27 mouse cellular contexts compared by ENCODE assay signal in the genomic region with DNA sequence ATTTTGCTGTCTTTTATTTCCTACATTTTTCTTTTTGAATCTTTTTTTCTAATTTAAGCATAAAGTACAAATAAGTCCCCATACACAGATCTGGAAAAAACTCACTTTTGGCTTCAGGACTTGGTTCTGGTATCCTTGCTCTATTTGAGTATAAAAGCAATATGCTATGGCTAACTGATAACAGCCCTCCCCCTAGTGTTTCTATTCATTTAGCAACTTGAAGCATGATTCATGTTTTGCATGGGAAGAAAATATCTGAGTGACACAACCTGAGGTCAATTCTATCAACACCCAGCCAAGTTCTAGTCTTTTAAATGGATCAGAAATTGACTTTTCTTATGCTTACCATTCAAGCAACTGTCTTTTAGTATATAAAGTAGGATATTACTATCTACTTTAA.
DNase-seq lines count a peak whose midpoint lies in the region; ATAC-seq and TF ChIP-seq lines count a peak whose summit lies in the region.
"Had no signal": no experiment of that assay in that cellular context is flagged by ENCODE, and none has a peak within 500 bp of the region (broad histone marks: within the 10 kb centered on the region; RNA-seq: fewer than 3 reads in every experiment).

No protein-coding gene starts in this region.

- ATAC-seq in heart, postnatal 0 days (ENCODE audit: insufficient read depth, low read depth): no peak
- ATAC-seq in lung, embryonic 14.5 days (ENCODE audit: insufficient read depth): no peak
- ATAC-seq in kidney, embryonic 14.5 days (ENCODE audit: low FRiP score, low TSS enrichment): no peak
- ATAC-seq: forebrain, embryonic 13.5 days; intestine, embryonic 15.5 days; midbrain, embryonic 13.5 days had no signal

- H3K27me3 ChIP-seq in heart, postnatal 0 days (ENCODE audit: control insufficient read depth, insufficient read depth, low read length): no peaks in the 10 kb centered on the region
- H3K27me3 ChIP-seq in lung, embryonic 14.5 days (ENCODE audit: insufficient read depth, low read length): no peaks in the 10 kb centered on the region
- H3K27me3 ChIP-seq in thymus, adult 2 months (ENCODE audit: control insufficient read depth, insufficient read depth, low read length): no peaks in the 10 kb centered on the region
- H3K27me3 ChIP-seq in kidney, embryonic 14.5 days (ENCODE audit: control insufficient read depth, insufficient read depth, low read length): no peaks in the 10 kb centered on the region
- H3K27me3 ChIP-seq: embryonic facial prominence, embryonic 12.5 days; forebrain, embryonic 13.5 days; heart, embryonic 13.5 days; hindbrain, embryonic 13.5 days; intestine, embryonic 15.5 days; megakaryocyte, embryonic 14.5 days; midbrain, embryonic 13.5 days; neural tube, embryonic 12.5 days had no signal

- no peak overlapping the region for H3K27ac ChIP-seq in heart, postnatal 0 days (ENCODE audit: low read depth)
- no peak overlapping the region for H3K27ac ChIP-seq in lung, embryonic 14.5 days (ENCODE audit: low read depth)
- H3K27ac ChIP-seq in thymus, adult 2 months (ENCODE audit: control insufficient read depth, insufficient read depth, low read length): no peak overlapping the region
- H3K27ac ChIP-seq in kidney, embryonic 14.5 days (ENCODE audit: low read depth, low read length): no peak overlapping the region
- H3K27ac ChIP-seq: embryonic facial prominence, embryonic 12.5 days; forebrain, embryonic 13.5 days; heart, embryonic 13.5 days; hindbrain, embryonic 13.5 days; intestine, embryonic 15.5 days; limb, embryonic 10.5 days; midbrain, embryonic 13.5 days; neural tube, embryonic 12.5 days had no signal

- H3K9me3 ChIP-seq in heart, postnatal 0 days (replicated peaks; ENCODE audit: control insufficient read depth, low read length): no peaks in the 10 kb centered on the region
- no peaks in the 10 kb centered on the region for H3K9me3 ChIP-seq in lung, embryonic 14.5 days (ENCODE audit: low read depth, low read length)
- no peaks in the 10 kb centered on the region for H3K9me3 ChIP-seq in kidney, embryonic 14.5 days (ENCODE audit: control insufficient read depth, low read length)
- H3K9me3 ChIP-seq: embryonic facial prominence, embryonic 12.5 days; forebrain, embryonic 13.5 days; heart, embryonic 13.5 days; hindbrain, embryonic 13.5 days; intestine, embryonic 15.5 days; limb, embryonic 10.5 days; megakaryocyte, embryonic 14.5 days; midbrain, embryonic 13.5 days; neural tube, embryonic 12.5 days had no signal

- no peak for TF ChIP-seq POLR2A in thymus, adult 2 months (IDR thresholded peaks at IDR 0.05; ENCODE audit: control insufficient read depth, extremely low read depth, insufficient read depth, low read length, poor library complexity)

- DNase-seq in heart, postnatal 0 days (ENCODE audit: low spot score): no peak
- DNase-seq in heart, postnatal 4 days: no peak
- peak; percentile 14 for DNase-seq in lung, embryonic 14.5 days
- no peak for DNase-seq in lung, postnatal 4 days
- DNase-seq in Muller cell, postnatal 12 days (ENCODE audit: inconsistent ontology term): peak; percentile 24
- DNase-seq in thymus, adult 2 months: no peak
- DNase-seq: adrenal gland, postnatal 36 days; cerebellum, adult 11 months; cerebellum, postnatal 10 days; gastrocnemius, postnatal 10 days; kidney, postnatal 10 days; liver; retina, postnatal 1 day; right cerebral cortex, postnatal 25 days; spleen, adult 18-20 months; thymus, postnatal 14 days had no signal

- peaks cover 48% of the 10 kb centered on the region for H3K36me3 ChIP-seq in heart, postnatal 0 days (replicated peaks; ENCODE audit: control insufficient read depth, insufficient read depth, low read length)
- H3K36me3 ChIP-seq in lung, embryonic 14.5 days (ENCODE audit: insufficient read depth): peaks cover 50% of the 10 kb centered on the region
- H3K36me3 ChIP-seq in thymus, adult 2 months (ENCODE audit: control insufficient read depth, insufficient read depth, low read length): peaks cover under 1% of the 10 kb centered on the region; the same call in 1 of the 2 replicates
- peaks cover 25% of the 10 kb centered on the region for H3K36me3 ChIP-seq in kidney, embryonic 14.5 days (ENCODE audit: control insufficient read depth, insufficient read depth, low read length)
- H3K36me3 ChIP-seq: intestine, embryonic 15.5 days had no signal

- H3K4me1 ChIP-seq in heart, postnatal 0 days (ENCODE audit: control insufficient read depth, insufficient read depth): no peaks in the 10 kb centered on the region
- no peaks in the 10 kb centered on the region for H3K4me1 ChIP-seq in lung, embryonic 14.5 days (ENCODE audit: insufficient read depth)
- H3K4me1 ChIP-seq in thymus, adult 2 months (replicated peaks; ENCODE audit: control insufficient read depth, insufficient read depth, low read length): no peaks in the 10 kb centered on the region
- H3K4me1 ChIP-seq in kidney, embryonic 14.5 days (ENCODE audit: control insufficient read depth, insufficient read depth, low read length): no peaks in the 10 kb centered on the region
- H3K4me1 ChIP-seq: embryonic facial prominence, embryonic 12.5 days; forebrain, embryonic 13.5 days; heart, embryonic 13.5 days; intestine, embryonic 15.5 days; limb, embryonic 10.5 days; megakaryocyte, embryonic 14.5 days; midbrain, embryonic 13.5 days had no signal

- no peak overlapping the region for H3K4me3 ChIP-seq in heart, postnatal 0 days (ENCODE audit: low read depth, low read length)
- H3K4me3 ChIP-seq in lung, embryonic 14.5 days (ENCODE audit: low read depth, low read length): no peak overlapping the region
- H3K4me3 ChIP-seq in thymus, adult 2 months (ENCODE audit: control insufficient read depth, insufficient read depth, low read length): no peak overlapping the region
- H3K4me3 ChIP-seq in kidney, embryonic 14.5 days (ENCODE audit: low read length): no peak overlapping the region
- H3K4me3 ChIP-seq: embryonic facial prominence, embryonic 12.5 days; erythroblast, embryonic 14.5 days; forebrain, embryonic 13.5 days; heart, embryonic 13.5 days; hindbrain, embryonic 13.5 days; intestine, embryonic 15.5 days; limb, embryonic 10.5 days; megakaryocyte, embryonic 14.5 days; midbrain, embryonic 13.5 days; neural tube, embryonic 12.5 days had no signal

- H3K9ac ChIP-seq in heart, postnatal 0 days (replicated peaks; ENCODE audit: low read depth, low read length): no peak overlapping the region
- no peak overlapping the region for H3K9ac ChIP-seq in lung, embryonic 14.5 days
- no peak overlapping the region for H3K9ac ChIP-seq in kidney, embryonic 14.5 days (ENCODE audit: low read depth, low read length)
- H3K9ac ChIP-seq: embryonic facial prominence, embryonic 12.5 days; forebrain, embryonic 13.5 days; heart, embryonic 13.5 days; hindbrain, embryonic 13.5 days; intestine, embryonic 15.5 days; midbrain, embryonic 13.5 days; neural tube, embryonic 12.5 days had no signal

- TF ChIP-seq CTCF in heart, postnatal 0 days (IDR thresholded peaks at IDR 0.05; ENCODE audit: low read depth): peak; percentile 17; the same call in 1 of the 2 replicates
- 0 out of 2 replicates have a peak, but pooled peaks have one; percentile 14 for TF ChIP-seq CTCF in lung, embryonic 14.5 days (IDR thresholded peaks at IDR 0.05; ENCODE audit: low read depth)
- no peak for TF ChIP-seq CTCF in thymus, adult 2 months (IDR thresholded peaks at IDR 0.05; ENCODE audit: borderline replicate concordance, control insufficient read depth, extremely low read depth, insufficient read depth, low read length, poor library complexity)

- TF ChIP-seq EP300 in heart, postnatal 0 days (IDR thresholded peaks at IDR 0.05; ENCODE audit: low read depth): no peak

- no peak overlapping the region for H3K4me2 ChIP-seq in heart, postnatal 0 days (ENCODE audit: low read depth, low read length)
- H3K4me2 ChIP-seq in lung, embryonic 14.5 days: no peak overlapping the region
- no peak overlapping the region for H3K4me2 ChIP-seq in kidney, embryonic 14.5 days (replicated peaks; ENCODE audit: low read depth, low read length)
- H3K4me2 ChIP-seq: embryonic facial prominence, embryonic 12.5 days; forebrain, embryonic 13.5 days; heart, embryonic 13.5 days; hindbrain, embryonic 13.5 days; intestine, embryonic 15.5 days; midbrain, embryonic 13.5 days; neural tube, embryonic 12.5 days had no signal

Comparison
In these comparisons a context has a peak if more than half of its experiments do, and no peak if none do; other contexts are left out.
1. DNase-seq: peak in lung, embryonic 14.5 days (single experiment) and Muller cell, postnatal 12 days (single experiment); none in heart, postnatal 0 days (single experiment), heart, postnatal 4 days (single experiment), lung, postnatal 4 days (0 of 2) and thymus, adult 2 months (single experiment).